Mouse (Mus musculus) limb, embryonic 15.5 days (tissue): ENCODE results near the gene Lamp1. TPM values are rescaled to one million over a fixed set of nuclear protein-coding genes. Genes with fewer than 3 reads are reported as not detected.

Experiments
- ATAC-seq: fragments of 200-750 bp; cut with Nextera tagmentation; 2 replicates; pipeline ENCODE4 v1.8.0; 2017; ENCODE audit warnings: low read depth, moderate TSS enrichment; ENCODE audit not compliant: insufficient number of reproducible peaks, low FRiP score, low TSS enrichment
- H3K27ac ChIP-seq: fragments of 300-500 bp; sonication (generic); 2 replicates; pipeline ENCODE4 v1.5.1; 2015; ENCODE audit warnings: moderate library complexity, mild to moderate bottlenecking, inconsistent platforms
- H3K27me3 ChIP-seq: fragments of 300-500 bp; sonication (generic); 2 replicates; pipeline ENCODE4 v1.6.1; 2015; ENCODE audit warnings: inconsistent platforms
- H3K36me3 ChIP-seq: fragments of 300-500 bp; sonication (generic); 2 replicates; pipeline ENCODE4 v1.6.1; 2015; ENCODE audit warnings: inconsistent platforms
- H3K4me1 ChIP-seq: fragments of 300-500 bp; sonication (generic); 2 replicates; pipeline ENCODE4 v1.6.1; 2015; ENCODE audit warnings: inconsistent platforms
- H3K4me2 ChIP-seq: fragments of 300-500 bp; sonication (generic); 2 replicates; pipeline ENCODE4 v1.6.1; 2015; ENCODE audit warnings: mild to moderate bottlenecking, inconsistent platforms
- H3K4me3 ChIP-seq: fragments of 300-500 bp; sonication (generic); 2 replicates; pipeline ENCODE4 v1.5.1; 2015; ENCODE audit warnings: mild to moderate bottlenecking, inconsistent platforms
- H3K9ac ChIP-seq: fragments of 300-500 bp; sonication (generic); 2 replicates; pipeline ENCODE4 v1.6.1; 2015; ENCODE audit warnings: inconsistent platforms
- H3K9me3 ChIP-seq: fragments of 300-500 bp; sonication (generic); 2 replicates; pipeline ENCODE4 v1.6.1; 2016; ENCODE audit warnings: inconsistent platforms
- WGBS: fragments of 180-500 bp; shearing (Covaris S2); methylation state at CpG from one replicate; pipeline ENCODE4 v1.1.7; 2015; 5-methylcytosine and 5-hydroxymethylcytosine counted together
- polyA plus RNA-seq: library from polyadenylated mRNA; unstranded; fragments of >200 nt; fragmentation: Nextera tagmentation; extraction: Ambion mirVana; gene quantifications from 2 replicates; pipeline ENCODE4 v1.2.1, GENCODE M21; 2015

The Lamp1 gene
- polyA plus RNA-seq, 1 experiment from 2014 or later = 324 TPM

GRCm38 (mm10) chr8:13170510-13170909, 11.5 kb downstream of the Lamp1 start:
- 45% methylated on average over 1 of the region's 1 CpGs for WGBS

GRCm38 (mm10) chr8:13174305-13174704, 15.3 kb downstream of the Lamp1 start:
- 87% methylated on average over 4 of the region's 4 CpGs for WGBS
- no peak overlapping the region for H3K4me2 ChIP-seq
- H3K9ac ChIP-seq = no peak overlapping the region
- H3K9me3 ChIP-seq = no peaks in the 10 kb centered on the region
- H3K36me3 ChIP-seq = peaks cover 85% of the 10 kb centered on the region
- H3K4me1 ChIP-seq = no peaks in the 10 kb centered on the region
- no peaks in the 10 kb centered on the region for H3K27me3 ChIP-seq
- ATAC-seq = no peak
- H3K27ac ChIP-seq = no peak overlapping the region
- H3K4me3 ChIP-seq = no peak overlapping the region

More at GRCm38 (mm10) chr8:13170510-13170909, 11.5 kb downstream of the Lamp1 start:
- no peaks in the 10 kb centered on the region for H3K27me3 ChIP-seq
- no peak overlapping the region for H3K4me3 ChIP-seq
- H3K27ac ChIP-seq = no peak overlapping the region
- H3K9me3 ChIP-seq = no peaks in the 10 kb centered on the region
- H3K9ac ChIP-seq = no peak overlapping the region
- ATAC-seq = no peak
- peaks cover 93% of the 10 kb centered on the region for H3K36me3 ChIP-seq
- no peaks in the 10 kb centered on the region for H3K4me1 ChIP-seq
- H3K4me2 ChIP-seq = no peak overlapping the region

- 87% methylated on average over 4 of the region's 4 CpGs for WGBS
- H3K27me3 ChIP-seq = no peaks in the 10 kb centered on the region
- H3K36me3 ChIP-seq = peaks cover 80% of the 10 kb centered on the region
These were observed 15.8 kb downstream of the Lamp1 start for GRCm38 (mm10) chr8:13174811-13175210.

GRCm38 (mm10) chr8:13175650-13176049, 16.7 kb downstream of the Lamp1 start:
- no peak overlapping the region for H3K27ac ChIP-seq
- no peak for ATAC-seq
- H3K4me1 ChIP-seq = no peaks in the 10 kb centered on the region
- H3K9ac ChIP-seq = no peak overlapping the region
- H3K4me2 ChIP-seq = no peak overlapping the region
- no peaks in the 10 kb centered on the region for H3K27me3 ChIP-seq
- H3K36me3 ChIP-seq = peaks cover 72% of the 10 kb centered on the region
- whole genome bisulfite sequencing = 68% methylated on average over 1 of the region's 1 CpGs
- H3K9me3 ChIP-seq = no peaks in the 10 kb centered on the region
- H3K4me3 ChIP-seq = no peak overlapping the region

More at GRCm38 (mm10) chr8:13174811-13175210, 15.8 kb downstream of the Lamp1 start:
- H3K9ac ChIP-seq = no peak overlapping the region
- no peaks in the 10 kb centered on the region for H3K9me3 ChIP-seq
- H3K4me1 ChIP-seq = no peaks in the 10 kb centered on the region
- no peak for ATAC-seq
- no peak overlapping the region for H3K4me2 ChIP-seq
- H3K4me3 ChIP-seq = no peak overlapping the region
- no peak overlapping the region for H3K27ac ChIP-seq

GRCm38 (mm10) chr8:13177173-13177852, 18.4 kb downstream of the Lamp1 start:
- Histone ChIP-seq H3K4me3 (no peak overlapping the region), H3K9me3 (no peaks in the 10 kb centered on the region), H3K27me3 (no peaks in the 10 kb centered on the region), H3K27ac (no peak overlapping the region), H3K4me1 (no peaks in the 10 kb centered on the region), H3K4me2 (no peak overlapping the region), H3K9ac (no peak overlapping the region), H3K36me3 (peaks cover 58% of the 10 kb centered on the region)
- ATAC-seq = no peak
- 97% methylated on average over 7 of the region's 7 CpGs for WGBS

- no peak overlapping the region for H3K4me3 ChIP-seq
- no peaks in the 10 kb centered on the region for H3K4me1 ChIP-seq
- peaks cover 50% of the 10 kb centered on the region for H3K36me3 ChIP-seq
- 90% methylated on average over 5 of the region's 5 CpGs for WGBS
- H3K4me2 ChIP-seq = no peak overlapping the region
- no peak overlapping the region for H3K9ac ChIP-seq
- no peak overlapping the region for H3K27ac ChIP-seq
- no peaks in the 10 kb centered on the region for H3K9me3 ChIP-seq
- no peaks in the 10 kb centered on the region for H3K27me3 ChIP-seq
- ATAC-seq = no peak
These were observed 19.2 kb downstream of the Lamp1 start for GRCm38 (mm10) chr8:13178137-13178536.

GRCm38 (mm10) chr8:13179482-13179881, 20.5 kb downstream of the Lamp1 start:
- peaks cover 41% of the 10 kb centered on the region for H3K36me3 ChIP-seq
- 70% methylated on average over 6 of the region's 6 CpGs for WGBS

GRCm38 (mm10) chr8:13179948-13180347, 21.0 kb downstream of the Lamp1 start:
- no peak overlapping the region for H3K27ac ChIP-seq
- no peak overlapping the region for H3K9ac ChIP-seq
- H3K4me1 ChIP-seq = no peaks in the 10 kb centered on the region
- H3K27me3 ChIP-seq = no peaks in the 10 kb centered on the region
- H3K36me3 ChIP-seq = peaks cover 41% of the 10 kb centered on the region
- no peak overlapping the region for H3K4me3 ChIP-seq
- no peaks in the 10 kb centered on the region for H3K9me3 ChIP-seq
- no peak overlapping the region for H3K4me2 ChIP-seq
- 73% methylated on average over 7 of the region's 7 CpGs for WGBS
- ATAC-seq = no peak

More at GRCm38 (mm10) chr8:13179482-13179881, 20.5 kb downstream of the Lamp1 start:
- H3K4me2 ChIP-seq = no peak overlapping the region
- H3K27me3 ChIP-seq = no peaks in the 10 kb centered on the region
- no peaks in the 10 kb centered on the region for H3K4me1 ChIP-seq
- no peak for ATAC-seq
- no peaks in the 10 kb centered on the region for H3K9me3 ChIP-seq
- no peak overlapping the region for H3K27ac ChIP-seq
- no peak overlapping the region for H3K9ac ChIP-seq
- no peak overlapping the region for H3K4me3 ChIP-seq

- H3K27ac ChIP-seq = no peak overlapping the region
- no peak overlapping the region for H3K4me2 ChIP-seq
- no peak overlapping the region for H3K4me3 ChIP-seq
- no peaks in the 10 kb centered on the region for H3K4me1 ChIP-seq
- no peak for ATAC-seq
- peaks cover 41% of the 10 kb centered on the region for H3K36me3 ChIP-seq
- H3K27me3 ChIP-seq = no peaks in the 10 kb centered on the region
- H3K9ac ChIP-seq = no peak overlapping the region
- 81% methylated on average over 9 of the region's 9 CpGs for WGBS
- H3K9me3 ChIP-seq = no peaks in the 10 kb centered on the region
These were observed 21.4 kb downstream of the Lamp1 start for GRCm38 (mm10) chr8:13180408-13180807.

- H3K4me3 ChIP-seq = no peak overlapping the region
- no peak for ATAC-seq
- no peak overlapping the region for H3K4me2 ChIP-seq
- no peak overlapping the region for H3K9ac ChIP-seq
- H3K36me3 ChIP-seq = peaks cover 34% of the 10 kb centered on the region
- 85% methylated on average over 18 of the region's 18 CpGs for WGBS
- H3K27ac ChIP-seq = no peak overlapping the region
- H3K9me3 ChIP-seq = no peaks in the 10 kb centered on the region
- H3K27me3 ChIP-seq = no peaks in the 10 kb centered on the region
- no peaks in the 10 kb centered on the region for H3K4me1 ChIP-seq
These were observed 22.1 kb downstream of the Lamp1 start for GRCm38 (mm10) chr8:13180911-13181690.

- Histone ChIP-seq H3K4me3 (no peak overlapping the region), H3K36me3 (peaks cover 29% of the 10 kb centered on the region), H3K27ac (no peak overlapping the region), H3K27me3 (no peaks in the 10 kb centered on the region), H3K9ac (no peak overlapping the region), H3K4me2 (no peak overlapping the region), H3K4me1 (no peaks in the 10 kb centered on the region), H3K9me3 (no peaks in the 10 kb centered on the region)
- WGBS = 55% methylated on average over 2 of the region's 2 CpGs
- ATAC-seq = no peak
These were observed 22.7 kb downstream of the Lamp1 start for GRCm38 (mm10) chr8:13181691-13181976.

- Histone ChIP-seq H3K27ac (no peak overlapping the region), H3K9ac (no peak overlapping the region), H3K4me2 (no peak overlapping the region), H3K9me3 (no peaks in the 10 kb centered on the region), H3K36me3 (peaks cover 16% of the 10 kb centered on the region; the same call in 1 of the 2 replicates), H3K27me3 (no peaks in the 10 kb centered on the region), H3K4me3 (no peak overlapping the region), H3K4me1 (no peaks in the 10 kb centered on the region)
- no peak for ATAC-seq
- WGBS = 82% methylated on average over 8 of the region's 8 CpGs
These were observed 27.9 kb downstream of the Lamp1 start for GRCm38 (mm10) chr8:13186819-13187218.
